Mouse (Mus musculus): ENCODE measurements around the gene Tctex1d4. TPM values are rescaled to one million over a fixed set of nuclear protein-coding genes. Genes with fewer than 3 reads are reported as not detected.

Gene Tctex1d4
- polyA plus RNA-seq (2012; ENCODE audit: insufficient read depth, insufficient read length, missing spikeins) = not detected in 2 replicates

- Histone ChIP-seq H3K4me1 (ENCODE audit: control insufficient read depth, insufficient read depth, insufficient read length, low read length) (peaks cover 29% of the 10 kb centered on the region), H3K4me3 (ENCODE audit: insufficient read depth, low read depth, low read length) (peak within 1 kb of the TSS; percentile 20; the same call in 1 of the 2 replicates)
These were observed at the start of gene Tctex1d4 for GRCm38 (mm10) chr4:117126675-117127290. Tctex1d4 (plus strand) TSS chr4:117126794.

GRCm38 (mm10) chr4:117087948-117088640 lies 38.5 kb upstream of the Tctex1d4 start:
- H3K4me3 ChIP-seq (ENCODE audit: insufficient read depth, low read depth, low read length) = no peak overlapping the region
- H3K4me1 ChIP-seq (ENCODE audit: control insufficient read depth, insufficient read depth, insufficient read length, low read length) = no peaks in the 10 kb centered on the region
- no peak overlapping the region for H3K27ac ChIP-seq (replicated peaks; ENCODE audit: low read depth, low read length)

More at GRCm38 (mm10) chr4:117126675-117127290, at the start of gene Tctex1d4:
- peak within 1 kb of the TSS; percentile 100 for H3K27ac ChIP-seq (replicated peaks; ENCODE audit: low read depth, low read length)

DNA sequence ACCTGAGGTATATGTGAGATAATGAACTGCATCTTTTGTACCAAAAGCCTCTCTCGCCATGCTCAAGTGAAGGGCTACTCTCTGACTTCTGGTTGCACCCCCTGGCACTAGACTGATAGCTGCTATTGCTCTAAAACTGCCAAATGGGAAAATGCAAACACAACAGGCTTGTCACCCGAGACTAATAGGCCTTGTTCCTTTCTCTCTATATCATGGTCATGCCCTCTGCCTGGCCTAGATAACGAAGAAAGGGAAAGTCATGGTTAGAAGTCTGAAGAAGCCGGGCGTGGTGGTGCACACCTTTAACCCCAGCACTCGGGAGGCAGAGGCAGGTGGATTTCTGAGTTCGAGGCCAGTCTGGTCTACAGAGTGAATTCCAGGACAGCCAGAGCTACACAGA lies 36.0 kb upstream of the Tctex1d4 start:
- Histone ChIP-seq H3K4me3 (ENCODE audit: insufficient read depth, low read depth, low read length) (no peak overlapping the region), H3K4me1 (ENCODE audit: control insufficient read depth, insufficient read depth, insufficient read length, low read length) (no peaks in the 10 kb centered on the region; the same call in 1 of the 2 replicates), H3K27ac (replicated peaks; ENCODE audit: low read depth, low read length) (no peak overlapping the region)

GRCm38 (mm10) chr4:117094626-117095361 lies 31.8 kb upstream of the Tctex1d4 start:
- H3K27ac ChIP-seq (replicated peaks; ENCODE audit: low read depth, low read length) = peak overlapping the region; percentile 75; the same call in 1 of the 2 replicates
- no peak overlapping the region for H3K4me3 ChIP-seq (ENCODE audit: insufficient read depth, low read depth, low read length)
- H3K4me1 ChIP-seq (ENCODE audit: control insufficient read depth, insufficient read depth, insufficient read length, low read length) = peaks cover 11% of the 10 kb centered on the region

- H3K4me3 ChIP-seq (ENCODE audit: insufficient read depth, low read depth, low read length) = peak within 1 kb of the TSS; percentile 69
- H3K4me1 ChIP-seq (ENCODE audit: control insufficient read depth, insufficient read depth, insufficient read length, low read length) = peaks cover 11% of the 10 kb centered on the region
- peak within 1 kb of the TSS; percentile 82 for H3K27ac ChIP-seq (replicated peaks; ENCODE audit: low read depth, low read length)
These were observed 30.8 kb upstream of the Tctex1d4 start, which contains the start of gene Ptch2 for GRCm38 (mm10) chr4:117095551-117096452. Ptch2 (plus strand) TSS chr4:117096075.

GRCm38 (mm10) chr4:117096666-117097065 lies 29.9 kb upstream of the Tctex1d4 start:
- H3K4me1 ChIP-seq (ENCODE audit: control insufficient read depth, insufficient read depth, insufficient read length, low read length) = peaks cover 14% of the 10 kb centered on the region
- peak overlapping the region; percentile 82 for H3K27ac ChIP-seq (replicated peaks; ENCODE audit: low read depth, low read length)
- H3K4me3 ChIP-seq (ENCODE audit: insufficient read depth, low read depth, low read length) = peak overlapping the region; percentile 69

DNA sequence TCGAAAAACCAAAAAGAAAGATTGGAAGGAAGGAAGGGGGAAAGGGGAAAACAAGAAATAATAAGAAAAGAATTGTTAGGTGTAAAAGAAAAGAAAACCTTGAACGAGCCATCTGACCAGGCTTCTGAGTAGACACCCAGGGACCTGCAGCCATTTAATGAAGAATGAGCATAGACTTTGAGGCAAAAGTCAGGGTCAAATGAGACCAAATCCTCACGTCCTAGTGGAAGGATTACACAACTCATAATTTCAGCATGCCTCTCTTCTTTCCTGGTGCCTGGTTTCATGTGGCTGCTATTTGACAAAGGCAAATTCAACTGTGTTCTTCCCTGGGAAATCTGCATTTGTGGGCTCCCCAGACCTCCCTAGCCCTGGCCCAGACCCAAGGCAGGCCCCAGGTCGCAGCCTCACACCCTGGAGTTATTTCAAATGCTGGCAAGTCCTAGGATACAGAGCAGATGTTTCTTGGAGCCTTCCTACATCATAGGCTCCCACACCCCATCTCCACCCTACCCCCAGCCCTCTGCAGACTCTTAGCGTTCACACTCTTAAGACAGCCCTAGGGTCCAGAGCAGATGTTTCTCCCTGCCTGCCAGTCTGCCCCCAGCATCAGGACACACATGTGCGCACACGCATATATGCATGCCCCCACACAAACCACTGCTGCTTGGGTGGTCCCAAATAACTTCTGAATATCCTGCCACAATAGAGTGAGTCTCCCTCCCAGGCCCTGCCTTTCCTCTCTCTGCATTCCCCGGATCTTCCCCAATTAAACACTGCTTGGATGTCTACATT lies 28.4 kb upstream of the Tctex1d4 start:
- Histone ChIP-seq H3K4me3 (ENCODE audit: insufficient read depth, low read depth, low read length) (no peak overlapping the region), H3K27ac (replicated peaks; ENCODE audit: low read depth, low read length) (peak overlapping the region; percentile 62), H3K4me1 (ENCODE audit: control insufficient read depth, insufficient read depth, insufficient read length, low read length) (peaks cover 16% of the 10 kb centered on the region)

DNA sequence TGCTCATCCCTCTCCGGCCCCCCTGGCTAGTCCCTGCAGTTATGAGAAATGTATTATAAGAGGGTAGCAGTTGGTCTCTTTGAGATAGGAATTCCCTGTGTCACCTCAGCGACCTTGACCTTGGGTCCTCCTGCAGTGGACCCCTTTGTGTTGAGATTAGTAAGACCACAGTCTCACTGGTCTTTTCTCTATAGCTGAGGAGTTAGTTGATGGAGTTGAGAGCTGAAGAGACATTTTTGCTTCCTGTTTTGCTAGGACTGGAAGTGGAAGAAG lies 27.9 kb upstream of the Tctex1d4 start:
- Histone ChIP-seq H3K4me3 (ENCODE audit: insufficient read depth, low read depth, low read length) (no peak overlapping the region), H3K27ac (replicated peaks; ENCODE audit: low read depth, low read length) (peak overlapping the region; percentile 62; the same call in 1 of the 2 replicates), H3K4me1 (ENCODE audit: control insufficient read depth, insufficient read depth, insufficient read length, low read length) (peaks cover 16% of the 10 kb centered on the region)

GRCm38 (mm10) chr4:117100036-117100435 lies 26.6 kb upstream of the Tctex1d4 start:
- no peak overlapping the region for H3K4me3 ChIP-seq (ENCODE audit: insufficient read depth, low read depth, low read length)
- H3K4me1 ChIP-seq (ENCODE audit: control insufficient read depth, insufficient read depth, insufficient read length, low read length) = peaks cover 16% of the 10 kb centered on the region
- no peak overlapping the region for H3K27ac ChIP-seq (replicated peaks; ENCODE audit: low read depth, low read length)

- Histone ChIP-seq H3K4me1 (ENCODE audit: control insufficient read depth, insufficient read depth, insufficient read length, low read length) (peaks cover 16% of the 10 kb centered on the region), H3K27ac (replicated peaks; ENCODE audit: low read depth, low read length) (0 out of 2 replicates have a peak overlapping the region, but pooled peaks have one; percentile 29), H3K4me3 (ENCODE audit: insufficient read depth, low read depth, low read length) (no peak overlapping the region)
These were observed 25.4 kb upstream of the Tctex1d4 start for GRCm38 (mm10) chr4:117101218-117101617.

- Histone ChIP-seq H3K4me1 (ENCODE audit: control insufficient read depth, insufficient read depth, insufficient read length, low read length) (peaks cover 6% of the 10 kb centered on the region), H3K27ac (replicated peaks; ENCODE audit: low read depth, low read length) (no peak overlapping the region), H3K4me3 (ENCODE audit: insufficient read depth, low read depth, low read length) (no peak overlapping the region)
These were observed 21.9 kb upstream of the Tctex1d4 start for GRCm38 (mm10) chr4:117104672-117105071.

- Histone ChIP-seq H3K4me1 (ENCODE audit: control insufficient read depth, insufficient read depth, insufficient read length, low read length) (peaks cover 6% of the 10 kb centered on the region), H3K4me3 (ENCODE audit: insufficient read depth, low read depth, low read length) (no peak overlapping the region)
These were observed 21.5 kb upstream of the Tctex1d4 start for GRCm38 (mm10) chr4:117105127-117105526.

GRCm38 (mm10) chr4:117107813-117108523 lies 18.6 kb upstream of the Tctex1d4 start:
- Histone ChIP-seq H3K4me3 (ENCODE audit: insufficient read depth, low read depth, low read length) (no peak overlapping the region), H3K4me1 (ENCODE audit: control insufficient read depth, insufficient read depth, insufficient read length, low read length) (no peaks in the 10 kb centered on the region), H3K27ac (replicated peaks; ENCODE audit: low read depth, low read length) (no peak overlapping the region)

More at GRCm38 (mm10) chr4:117105127-117105526, 21.5 kb upstream of the Tctex1d4 start:
- H3K27ac ChIP-seq (replicated peaks; ENCODE audit: low read depth, low read length) = no peak overlapping the region
